Mouse (Mus musculus): Measurements from ENCODE around the gene Farsa. TPM values are rescaled to one million over a fixed set of nuclear protein-coding genes. Genes with fewer than 3 reads are reported as not detected.

The Farsa gene
- polyA plus RNA-seq, 1 experiment from 2014 or later = 58.3 TPM

DNA sequence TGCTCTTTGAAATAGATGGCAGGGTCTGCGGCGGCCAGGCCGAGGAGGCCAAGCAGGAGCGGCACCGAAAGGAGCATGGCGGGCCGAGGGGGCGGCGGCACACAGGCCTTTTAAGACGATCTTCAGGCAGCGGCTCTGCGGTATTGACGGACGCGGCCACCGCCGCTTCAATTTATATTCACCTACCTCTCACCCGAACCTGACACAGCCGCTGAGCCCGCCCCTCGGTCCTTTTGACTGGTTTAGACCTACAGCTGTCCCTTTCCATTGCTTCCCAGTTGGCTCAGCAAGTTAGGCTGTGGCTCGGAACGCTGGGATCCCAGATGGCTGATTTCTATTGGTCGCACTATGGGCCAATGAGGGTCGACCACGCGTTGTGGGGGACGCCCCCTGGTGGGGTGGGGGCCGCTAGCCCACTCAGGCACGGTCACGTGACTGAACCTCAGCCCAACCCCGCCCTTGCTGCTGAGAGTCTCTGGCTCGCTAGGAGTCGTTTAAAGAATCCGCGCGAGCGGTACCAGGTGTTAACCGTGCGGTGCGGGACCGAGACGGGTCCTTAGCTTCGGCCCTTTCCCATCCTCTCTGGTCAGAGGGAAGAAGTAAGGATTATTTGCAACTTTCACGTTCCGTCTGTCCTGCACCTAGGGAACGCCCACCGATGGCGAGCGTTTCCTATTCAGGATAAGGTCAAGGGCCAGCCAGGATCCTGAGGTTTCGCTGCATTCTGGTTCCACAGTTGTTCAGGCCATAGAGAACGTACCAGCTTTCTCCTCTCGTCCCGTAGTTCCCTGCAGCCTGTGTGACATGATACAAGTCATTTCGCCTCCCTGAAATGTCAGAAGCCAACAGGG, 9.8 kb upstream of the Farsa start, which contains the start of gene Calr:
TSS of gene Calr (minus strand) at position 213 of the 851 bp plus-strand sequence.
- no peaks in the 10 kb centered on the region for H3K9me3 ChIP-seq
- H3K4me3 ChIP-seq = peak within 1 kb of the TSS; percentile 97
- under 1% methylated on average over 55 of the region's 55 CpGs for WGBS
- no peaks in the 10 kb centered on the region for H3K27me3 ChIP-seq (replicated peaks)
- peak within 1 kb of the TSS; percentile 92 for H3K4me2 ChIP-seq
- peaks cover 40% of the 10 kb centered on the region for H3K4me1 ChIP-seq
- peaks cover 39% of the 10 kb centered on the region for H3K36me3 ChIP-seq
- H3K9ac ChIP-seq = peak within 1 kb of the TSS; percentile 98
- peak; percentile 100 for ATAC-seq (ENCODE audit: extremely low read depth, insufficient number of reproducible peaks, low FRiP score, low TSS enrichment)
- peak within 1 kb of the TSS; percentile 92 for H3K27ac ChIP-seq (replicated peaks)

DNA sequence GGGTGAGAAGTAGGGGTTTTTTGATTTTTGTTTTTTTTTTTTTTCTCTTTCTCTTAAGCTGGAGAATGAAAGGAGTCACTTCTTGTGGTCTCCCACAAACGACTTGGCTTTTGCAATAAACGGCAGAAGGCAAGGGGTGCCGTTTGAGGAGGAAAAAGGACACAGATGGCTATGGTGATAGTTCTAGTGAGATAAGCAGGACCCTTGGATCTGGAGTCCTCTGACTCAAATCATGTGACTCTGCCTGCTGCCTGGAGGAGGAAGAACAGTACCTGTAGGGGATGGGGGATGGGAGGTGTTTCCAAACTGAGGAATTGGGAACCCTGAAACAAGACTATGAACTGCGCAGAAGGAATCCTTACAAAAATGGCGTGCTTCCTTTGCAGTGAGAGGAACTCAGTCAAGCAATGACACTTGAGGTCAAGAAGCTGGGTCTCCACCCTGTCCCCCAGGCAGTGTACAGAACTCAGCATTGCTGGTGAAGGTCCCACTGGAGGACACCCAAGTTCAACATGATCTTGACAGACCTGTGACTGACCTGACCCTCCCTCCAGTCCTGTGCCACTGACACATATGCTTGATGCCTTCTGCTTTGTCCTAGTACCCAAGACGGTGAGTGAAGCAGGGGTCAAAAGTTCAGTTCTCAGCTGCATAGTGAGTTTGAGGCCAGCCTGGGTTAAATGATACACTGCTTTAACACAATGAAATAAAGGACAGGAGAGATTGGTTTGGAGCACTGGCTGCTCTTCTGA, 8.9 kb upstream of the Farsa start:
- ATAC-seq (ENCODE audit: extremely low read depth, insufficient number of reproducible peaks, low FRiP score, low TSS enrichment) = no peak
- peaks cover 37% of the 10 kb centered on the region for H3K4me1 ChIP-seq
- H3K27me3 ChIP-seq (replicated peaks) = no peaks in the 10 kb centered on the region
- H3K9ac ChIP-seq = peak overlapping the region; percentile 91
- H3K36me3 ChIP-seq = peaks cover 30% of the 10 kb centered on the region
- WGBS = 33% methylated on average over 6 of the region's 6 CpGs
- peak overlapping the region; percentile 87 for H3K4me2 ChIP-seq
- peak overlapping the region; percentile 97 for H3K4me3 ChIP-seq
- H3K27ac ChIP-seq (replicated peaks) = peak overlapping the region; percentile 92
- no peaks in the 10 kb centered on the region for H3K9me3 ChIP-seq

DNA sequence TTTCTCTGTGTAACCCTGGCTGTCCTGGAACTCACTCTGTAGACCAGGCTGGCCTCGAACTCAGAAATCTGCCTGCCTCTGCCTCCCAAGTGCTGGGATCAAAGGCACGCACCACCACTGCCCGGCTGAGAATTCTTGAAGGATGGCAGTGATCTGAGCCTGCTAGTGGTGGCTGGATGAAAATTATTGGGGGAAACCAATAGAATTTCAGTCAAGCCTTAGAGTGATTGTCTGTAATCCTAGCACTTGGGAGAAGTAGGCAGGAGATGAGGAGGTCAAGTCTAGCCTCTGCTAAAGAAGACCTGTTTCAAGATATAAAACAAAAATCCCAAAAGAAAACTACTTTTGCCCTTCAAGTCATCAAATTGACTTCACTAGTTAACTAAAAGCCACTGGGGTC, 355 bp upstream of the Farsa start:
- Histone ChIP-seq H3K4me2 (peak overlapping the region; percentile 77), H3K27ac (replicated peaks) (no peak overlapping the region), H3K9me3 (no peaks in the 10 kb centered on the region), H3K9ac (no peak overlapping the region), H3K27me3 (replicated peaks) (no peaks in the 10 kb centered on the region), H3K4me3 (peak overlapping the region; percentile 94; the same call in 1 of the 2 replicates), H3K36me3 (peaks cover 20% of the 10 kb centered on the region), H3K4me1 (peaks cover 13% of the 10 kb centered on the region)
- ATAC-seq (ENCODE audit: extremely low read depth, insufficient number of reproducible peaks, low FRiP score, low TSS enrichment) = no peak
- WGBS = 84% methylated on average over 3 of the region's 3 CpGs

DNA sequence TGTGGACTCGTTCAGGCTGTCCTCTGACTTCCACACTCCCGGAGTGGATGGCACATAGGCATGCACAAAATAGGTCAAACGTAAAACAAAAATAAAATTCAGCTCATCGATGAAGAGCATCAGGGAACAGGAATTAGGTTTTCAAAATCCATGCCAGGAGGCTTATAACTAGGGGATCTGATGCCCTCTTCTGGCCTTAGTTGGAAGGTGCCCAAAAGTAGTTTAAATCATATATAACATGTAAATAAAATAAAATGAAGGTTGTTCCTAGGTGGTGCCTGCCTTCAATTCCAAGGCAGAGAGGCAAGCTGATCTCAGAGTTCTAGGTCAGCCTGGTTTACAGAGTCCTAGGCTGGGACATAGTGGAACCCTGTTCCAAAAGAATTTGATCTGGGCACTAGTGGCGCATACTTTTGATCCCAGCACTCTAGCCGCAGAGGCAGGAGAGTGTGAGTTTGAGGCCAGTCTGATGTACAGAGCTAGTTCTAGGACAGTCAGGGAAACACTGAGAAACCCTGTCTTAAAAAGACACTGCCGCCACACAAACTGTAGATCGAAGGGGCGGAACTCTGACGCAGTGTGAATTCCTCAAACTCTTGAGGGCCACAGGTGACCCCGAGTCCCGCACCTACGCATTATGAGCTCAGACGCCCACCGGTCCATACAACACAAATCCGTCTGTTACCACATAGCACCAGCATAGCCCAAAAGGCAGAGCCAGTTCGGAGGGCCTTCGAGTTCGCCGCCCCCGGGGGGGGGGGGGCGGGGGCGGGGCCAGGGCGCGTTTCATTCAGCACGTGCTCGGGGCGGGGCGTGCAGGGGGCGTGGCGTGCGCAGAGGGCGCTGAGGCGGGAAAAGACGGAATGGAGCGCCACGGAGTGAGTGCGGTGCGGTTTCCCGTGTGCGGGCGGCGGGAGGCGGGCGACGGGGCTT, 14.9 kb downstream of the Farsa start, which contains the start of gene Syce2:
TSS of gene Syce2 (plus strand) at position 736 of the 933 bp plus-strand sequence.
- H3K4me2 ChIP-seq = peak within 1 kb of the TSS; percentile 98
- WGBS = 11% methylated on average over 44 of the region's 46 CpGs
- peak within 1 kb of the TSS; percentile 80 for H3K9ac ChIP-seq
- peak within 1 kb of the TSS; percentile 59 for H3K4me3 ChIP-seq
- ATAC-seq (ENCODE audit: extremely low read depth, insufficient number of reproducible peaks, low FRiP score, low TSS enrichment) = peak; percentile 72
- H3K9me3 ChIP-seq = no peaks in the 10 kb centered on the region
- peaks cover 36% of the 10 kb centered on the region for H3K36me3 ChIP-seq
- H3K4me1 ChIP-seq = peaks cover 16% of the 10 kb centered on the region
- H3K27ac ChIP-seq (replicated peaks) = no peak within 1 kb of the TSS
- no peaks in the 10 kb centered on the region for H3K27me3 ChIP-seq (replicated peaks)

DNA sequence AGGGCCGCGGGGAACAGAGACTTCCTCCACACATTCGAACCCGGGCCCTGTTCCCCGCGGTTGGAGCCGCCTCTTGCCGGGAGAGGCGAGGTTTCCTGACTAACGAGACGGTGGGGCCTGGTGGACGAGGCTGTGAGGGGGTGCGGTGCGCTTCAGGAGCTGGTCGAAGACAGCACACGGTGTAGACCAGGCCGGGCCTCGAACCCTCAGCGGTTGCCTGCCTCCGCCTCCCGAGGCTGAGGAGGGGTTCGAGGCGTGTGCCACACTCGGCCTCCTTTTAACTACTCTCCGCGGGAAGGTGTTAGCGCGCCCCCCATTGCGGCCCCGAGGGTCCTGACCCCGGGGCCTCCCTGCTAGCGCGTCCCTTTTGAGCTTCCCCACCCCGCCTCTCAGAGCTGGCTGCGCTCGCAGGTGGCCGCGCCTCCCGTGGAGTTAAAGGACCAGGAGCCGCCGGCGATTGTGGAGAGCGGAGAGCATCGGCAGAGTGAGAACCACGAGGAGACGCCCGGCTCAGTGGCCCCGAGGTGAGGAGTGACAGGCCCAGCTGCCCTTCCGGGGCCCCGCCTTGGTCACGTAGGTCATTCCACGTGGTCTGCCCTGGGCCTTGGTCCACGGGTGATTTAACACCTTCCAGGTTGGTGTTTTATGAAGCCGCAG, 15.6 kb downstream of the Farsa start:
- H3K36me3 ChIP-seq = peaks cover 28% of the 10 kb centered on the region
- H3K27me3 ChIP-seq (replicated peaks) = no peaks in the 10 kb centered on the region
- peak overlapping the region; percentile 98 for H3K4me2 ChIP-seq
- WGBS = 3% methylated on average over 54 of the region's 54 CpGs
- peak overlapping the region; percentile 59 for H3K4me3 ChIP-seq
- H3K9me3 ChIP-seq = no peaks in the 10 kb centered on the region
- no peak overlapping the region for H3K27ac ChIP-seq (replicated peaks)
- peak overlapping the region; percentile 80 for H3K9ac ChIP-seq
- peaks cover 16% of the 10 kb centered on the region for H3K4me1 ChIP-seq
- ATAC-seq (ENCODE audit: extremely low read depth, insufficient number of reproducible peaks, low FRiP score, low TSS enrichment) = peak; percentile 38; the same call in 1 of the 2 replicates

DNA sequence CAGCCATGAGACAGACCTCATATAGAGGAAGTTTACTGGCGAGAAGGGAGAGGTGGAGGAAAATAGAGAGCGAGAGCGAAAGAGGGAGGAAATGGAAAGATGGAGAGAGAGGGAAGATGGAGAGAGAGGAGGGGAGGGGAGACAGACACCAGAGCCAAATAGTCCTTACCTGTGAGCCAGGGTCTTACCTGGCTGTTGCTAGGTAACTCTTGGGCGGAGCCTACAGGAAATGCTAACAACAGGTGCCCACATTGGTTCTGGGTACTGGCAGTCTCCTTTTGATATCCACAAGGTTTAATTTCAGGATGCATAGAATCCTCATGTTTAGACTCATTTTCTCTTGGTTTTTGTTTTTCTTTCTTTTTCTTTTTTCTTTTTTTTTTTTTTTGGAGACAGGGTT, 16.2 kb downstream of the Farsa start:
- peak overlapping the region; percentile 59 for H3K4me3 ChIP-seq
- no peaks in the 10 kb centered on the region for H3K27me3 ChIP-seq (replicated peaks)
- peaks cover 16% of the 10 kb centered on the region for H3K4me1 ChIP-seq
- H3K9ac ChIP-seq = peak overlapping the region; percentile 80
- H3K9me3 ChIP-seq = no peaks in the 10 kb centered on the region
- 72% methylated on average over 4 of the region's 4 CpGs for WGBS
- H3K4me2 ChIP-seq = peak overlapping the region; percentile 98
- ATAC-seq (ENCODE audit: extremely low read depth, insufficient number of reproducible peaks, low FRiP score, low TSS enrichment) = no peak
- H3K27ac ChIP-seq (replicated peaks) = no peak overlapping the region
- H3K36me3 ChIP-seq = peaks cover 22% of the 10 kb centered on the region

DNA sequence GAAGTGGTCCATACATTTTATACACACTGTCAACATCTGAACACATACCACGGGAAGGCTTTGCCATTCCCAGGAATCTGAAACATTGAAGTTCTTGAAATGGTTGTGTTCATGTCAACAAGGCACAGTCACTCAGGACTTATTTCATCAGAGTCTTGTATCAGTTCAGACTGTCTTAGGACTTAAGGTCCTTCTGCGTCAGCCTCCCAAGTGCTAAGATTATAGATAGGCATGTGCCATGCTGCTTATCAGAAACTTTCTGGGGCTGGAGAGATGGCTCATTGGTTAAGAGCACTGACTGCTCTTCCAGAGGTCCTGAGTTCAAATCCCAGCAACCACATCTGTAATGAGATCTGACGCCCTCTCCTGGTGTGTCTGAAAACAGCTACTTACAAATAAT, 17.6 kb downstream of the Farsa start:
- H3K27me3 ChIP-seq (replicated peaks) = no peaks in the 10 kb centered on the region
- H3K9ac ChIP-seq = no peak overlapping the region
- H3K4me1 ChIP-seq = peaks cover 16% of the 10 kb centered on the region
- H3K9me3 ChIP-seq = no peaks in the 10 kb centered on the region
- no peak overlapping the region for H3K4me3 ChIP-seq
- no peak overlapping the region for H3K27ac ChIP-seq (replicated peaks)
- ATAC-seq (ENCODE audit: extremely low read depth, insufficient number of reproducible peaks, low FRiP score, low TSS enrichment) = no peak
- 80% methylated on average over 3 of the region's 3 CpGs for WGBS
- peaks cover 9% of the 10 kb centered on the region for H3K36me3 ChIP-seq
- H3K4me2 ChIP-seq = no peak overlapping the region

DNA sequence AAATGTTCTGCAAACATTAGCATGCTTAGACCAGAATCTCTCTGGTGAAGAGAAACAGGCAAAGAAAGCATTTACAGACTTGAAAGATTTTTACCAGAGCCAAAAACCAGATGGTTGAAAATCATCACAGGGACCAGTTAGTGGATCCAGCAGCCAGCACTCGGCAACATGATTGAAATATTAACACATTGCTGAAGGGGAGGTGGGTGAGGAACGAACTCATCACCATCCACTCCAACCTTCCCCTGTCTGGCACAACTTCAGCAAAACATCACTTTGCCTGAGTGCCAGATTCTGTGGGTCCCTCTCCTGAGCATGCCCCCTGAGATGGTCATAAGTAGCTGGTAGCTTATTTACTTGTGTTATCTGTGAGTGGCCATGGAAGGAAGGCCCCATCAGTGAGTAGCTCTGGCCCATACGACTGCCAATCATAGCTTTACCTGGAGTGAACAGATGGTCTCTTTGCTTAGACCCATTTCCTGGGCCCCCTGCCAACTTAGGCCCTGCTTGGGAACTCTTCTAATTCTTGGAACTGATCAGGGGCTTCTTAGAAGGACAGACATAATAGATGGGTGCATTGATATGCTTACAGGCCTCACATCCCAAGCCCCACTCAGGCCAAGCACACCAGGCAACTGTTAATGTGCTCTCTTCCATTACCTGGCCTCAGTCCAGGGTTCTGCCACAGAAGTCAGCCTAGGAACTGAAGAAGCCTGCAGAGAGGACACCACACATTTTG, 20.7 kb downstream of the Farsa start:
- Histone ChIP-seq H3K4me3 (no peak overlapping the region), H3K4me1 (peaks cover 7% of the 10 kb centered on the region), H3K27me3 (replicated peaks) (no peaks in the 10 kb centered on the region), H3K9me3 (no peaks in the 10 kb centered on the region), H3K9ac (no peak overlapping the region), H3K36me3 (no peaks in the 10 kb centered on the region), H3K27ac (replicated peaks) (no peak overlapping the region), H3K4me2 (no peak overlapping the region)
- ATAC-seq (ENCODE audit: extremely low read depth, insufficient number of reproducible peaks, low FRiP score, low TSS enrichment) = no peak
- 72% methylated on average over 3 of the region's 3 CpGs for WGBS

DNA sequence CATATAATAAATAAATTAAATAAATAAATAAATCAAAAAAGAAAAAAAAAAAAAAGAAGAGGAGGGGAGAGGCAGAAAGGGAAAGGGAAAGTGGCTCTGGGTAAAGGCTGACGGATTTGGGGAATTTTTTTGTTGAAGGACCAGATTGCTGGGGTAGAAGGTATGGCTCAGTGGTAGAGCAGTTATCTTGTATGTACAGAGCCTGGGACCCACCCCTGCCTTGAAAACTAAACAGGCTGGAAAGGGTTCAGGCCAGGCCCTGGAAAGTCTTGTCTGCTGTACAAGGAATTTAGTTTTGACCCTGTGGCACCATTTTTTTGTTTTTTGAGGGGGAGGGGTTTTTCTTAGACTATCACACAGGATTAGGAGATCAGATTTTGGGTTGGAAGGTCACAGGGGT, 22.1 kb downstream of the Farsa start:
- no peak for ATAC-seq (ENCODE audit: extremely low read depth, insufficient number of reproducible peaks, low FRiP score, low TSS enrichment)
- Histone ChIP-seq H3K36me3 (no peaks in the 10 kb centered on the region), H3K4me3 (no peak overlapping the region), H3K4me2 (no peak overlapping the region), H3K27me3 (replicated peaks) (no peaks in the 10 kb centered on the region), H3K9ac (no peak overlapping the region), H3K4me1 (no peaks in the 10 kb centered on the region), H3K27ac (replicated peaks) (no peak overlapping the region), H3K9me3 (no peaks in the 10 kb centered on the region)
- 66% methylated on average over 1 of the region's 1 CpGs for WGBS

DNA sequence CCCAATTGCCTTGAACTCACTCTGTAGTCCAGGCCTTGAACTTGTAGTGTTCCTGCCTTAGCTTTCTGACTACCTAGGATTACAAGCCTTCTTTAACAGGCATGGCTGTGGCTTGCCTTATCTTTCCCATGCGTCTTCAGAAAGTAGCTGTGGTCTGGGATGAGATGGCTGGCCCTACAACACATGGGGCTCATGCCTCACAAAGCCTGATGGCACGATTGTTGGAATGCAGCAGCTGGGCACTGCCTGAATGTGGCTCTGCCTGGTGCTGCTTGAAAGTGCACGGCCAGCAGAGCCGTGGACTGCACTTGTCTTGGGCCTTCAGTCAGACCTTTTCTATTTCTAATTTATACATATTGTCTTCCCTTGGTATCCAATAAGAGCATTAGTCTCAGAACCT, 27.9 kb downstream of the Farsa start:
- Histone ChIP-seq H3K36me3 (peaks cover 40% of the 10 kb centered on the region), H3K9me3 (no peaks in the 10 kb centered on the region), H3K9ac (no peak overlapping the region), H3K4me1 (no peaks in the 10 kb centered on the region), H3K27me3 (replicated peaks) (no peaks in the 10 kb centered on the region), H3K4me3 (no peak overlapping the region), H3K4me2 (no peak overlapping the region), H3K27ac (replicated peaks) (no peak overlapping the region)
- WGBS = 80% methylated on average over 4 of the region's 4 CpGs
- no peak for ATAC-seq (ENCODE audit: extremely low read depth, insufficient number of reproducible peaks, low FRiP score, low TSS enrichment)

Measured in heart, embryonic 13.5 days (tissue).